Mouse (Mus musculus) liver, embryonic 11.5 days (tissue): Measurements from ENCODE around the gene 6430548M08Rik. TPM values are rescaled to one million over a fixed set of nuclear protein-coding genes. Genes with fewer than 3 reads are reported as not detected.

Source experiments
- ATAC-seq: fragments of 200-750 bp; cut with Nextera tagmentation; replicated peaks from 2 replicates; pipeline ENCODE4 v1.8.0; 2017; ENCODE audit warnings: moderate number of reproducible peaks, mild to moderate bottlenecking, moderate TSS enrichment, moderate library complexity; ENCODE audit not compliant: low FRiP score
- DNase-seq: peaks from one replicate; pipeline ENCODE4 v3.0.0-alpha.2; 2017; ENCODE audit warnings: low spot score
- H3K27ac ChIP-seq: fragments of 300-500 bp; sonication (generic); 2 replicates; pipeline ENCODE4 v1.5.1; 2014; ENCODE audit warnings: mild to moderate bottlenecking, low read depth, low read length, control low read depth
- H3K27me3 ChIP-seq: fragments of 300-500 bp; sonication (generic); replicated peaks from 2 replicates; pipeline ENCODE4 v1.6.1; 2014; ENCODE audit warnings: low read length, mixed read lengths; ENCODE audit not compliant: control insufficient read depth, insufficient read depth
- H3K36me3 ChIP-seq: fragments of 300-500 bp; sonication (generic); 2 replicates; pipeline ENCODE4 v1.6.1; 2014; ENCODE audit warnings: mild to moderate bottlenecking, low read length, moderate library complexity, mixed read lengths; ENCODE audit not compliant: control insufficient read depth, insufficient read depth
- H3K4me1 ChIP-seq: fragments of 300-500 bp; sonication (generic); replicated peaks from 2 replicates; pipeline ENCODE4 v1.6.1; 2014; ENCODE audit warnings: low read length, mixed read lengths; ENCODE audit not compliant: control insufficient read depth, insufficient read depth
- H3K4me2 ChIP-seq: fragments of 300-500 bp; sonication (generic); 2 replicates; pipeline ENCODE4 v1.6.1; 2014; ENCODE audit warnings: mild to moderate bottlenecking, control low read depth, moderate library complexity
- H3K4me3 ChIP-seq: fragments of 300-500 bp; sonication (generic); 2 replicates; pipeline ENCODE4 v1.5.1; 2014; ENCODE audit warnings: low read depth, low read length, control low read depth
- H3K9ac ChIP-seq: fragments of 300-500 bp; sonication (generic); 2 replicates; pipeline ENCODE4 v1.6.1; 2014; ENCODE audit warnings: low read depth, low read length, control low read depth
- H3K9me3 ChIP-seq: fragments of 300-500 bp; sonication (generic); 2 replicates; pipeline ENCODE4 v1.6.1; 2016; ENCODE audit warnings: low read length, inconsistent platforms, mixed read lengths; ENCODE audit not compliant: control insufficient read depth
- WGBS: fragments of 180-500 bp; shearing (Covaris S2); extraction: QIAGEN DNeasy Blood & Tissue Kit; methylation state at CpG from one replicate; pipeline ENCODE4 v1.1.7; 2014; 5-methylcytosine and 5-hydroxymethylcytosine counted together
- polyA plus RNA-seq: library from polyadenylated mRNA; unstranded; fragments of >200 nt; fragmentation: Nextera tagmentation; extraction: Ambion mirVana; gene quantifications from 2 replicates; pipeline ENCODE4 v1.2.1, GENCODE M21; 2014

6430548M08Rik gene
- polyA plus RNA-seq, 1 experiment from 2014 or later, result 2.1 TPM

DNA sequence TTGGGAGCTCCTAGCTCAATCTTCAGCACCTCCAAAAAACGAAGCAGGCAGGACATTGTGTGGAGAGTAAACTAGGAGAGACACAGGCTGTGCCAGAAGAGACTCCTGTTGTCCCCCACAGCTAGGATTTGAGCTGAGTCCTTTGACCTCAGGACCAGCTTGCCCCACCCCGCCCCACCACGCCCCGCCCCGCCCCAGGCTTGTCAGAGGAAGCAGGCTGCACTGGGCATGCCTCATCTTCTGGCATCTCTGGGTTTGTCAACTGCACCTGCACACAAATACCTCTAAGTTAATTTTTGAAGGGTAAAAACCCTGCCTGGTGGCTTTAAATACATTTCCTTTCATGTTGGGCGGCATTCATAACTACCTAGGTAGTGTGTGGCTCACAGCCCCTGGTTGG is 87.4 kb downstream of the 6430548M08Rik start:
- DNase-seq (no peak), ATAC-seq (no peak)
- Histone ChIP-seq H3K4me2 (no peak overlapping the region), H3K9ac (no peak overlapping the region), H3K36me3 (no peaks in the 10 kb centered on the region), H3K27me3 (no peaks in the 10 kb centered on the region), H3K9me3 (peaks cover 4% of the 10 kb centered on the region; the same call in 1 of the 2 replicates), H3K4me3 (no peak overlapping the region), H3K27ac (no peak overlapping the region), H3K4me1 (no peaks in the 10 kb centered on the region)
- 77% methylated on average over 6 of the region's 6 CpGs for WGBS

DNA sequence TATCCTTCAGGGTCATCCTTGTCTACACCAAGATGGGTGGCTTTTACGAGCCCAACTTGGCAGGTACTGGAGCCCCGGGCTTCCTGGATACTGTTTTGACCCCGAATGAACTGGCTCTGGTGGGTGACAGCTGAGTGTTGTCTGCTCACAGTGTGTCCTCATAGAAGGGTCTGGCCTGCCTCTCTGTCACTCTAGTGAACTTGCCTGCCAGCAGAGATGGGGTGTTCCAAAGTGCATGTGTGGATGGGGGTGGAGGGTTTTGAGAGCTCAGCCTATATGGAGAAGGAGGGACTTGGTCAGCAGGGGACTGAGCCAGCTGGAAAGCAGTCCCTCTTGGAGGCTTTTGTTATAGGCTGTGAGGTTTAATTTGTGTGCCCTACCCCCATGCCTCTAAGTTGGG is 88.6 kb downstream of the 6430548M08Rik start:
- WGBS, result 63% methylated on average over 3 of the region's 3 CpGs
- Histone ChIP-seq H3K27ac (no peak overlapping the region), H3K27me3 (no peaks in the 10 kb centered on the region), H3K36me3 (no peaks in the 10 kb centered on the region), H3K4me3 (no peak overlapping the region), H3K4me2 (no peak overlapping the region), H3K9ac (no peak overlapping the region), H3K9me3 (peaks cover 4% of the 10 kb centered on the region; the same call in 1 of the 2 replicates), H3K4me1 (no peaks in the 10 kb centered on the region)
- no peak for DNase-seq
- ATAC-seq, result no peak

DNA sequence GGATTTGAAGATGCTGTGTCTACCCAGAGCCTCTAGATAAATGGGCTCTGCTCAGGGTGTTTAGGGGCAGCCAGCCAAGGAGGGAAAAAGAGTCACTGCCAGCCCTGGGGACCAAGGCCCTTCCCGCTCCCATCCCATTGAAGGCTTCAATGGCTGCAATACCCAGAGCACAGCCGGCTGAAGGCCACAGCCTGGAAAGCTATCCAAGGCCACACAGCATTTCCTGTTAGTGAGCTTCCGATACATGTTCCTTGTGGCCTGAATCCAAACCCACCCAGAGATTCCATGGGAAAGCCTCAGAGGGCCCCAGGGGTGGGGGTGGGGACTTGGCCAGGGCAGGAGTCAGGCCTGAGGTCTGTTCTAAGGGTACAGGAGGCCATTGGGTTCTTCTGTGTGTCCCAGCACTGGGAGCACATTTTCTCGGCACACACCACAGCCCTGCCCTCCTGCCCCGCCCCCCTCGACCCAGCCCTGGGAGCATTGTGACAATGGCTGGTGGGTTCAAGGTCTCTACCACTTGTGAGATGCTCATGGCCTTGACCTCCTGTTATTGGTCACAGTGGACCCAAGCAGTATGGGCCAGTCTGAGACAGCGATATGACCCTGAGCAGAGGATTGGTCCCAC is 90.9 kb downstream of the 6430548M08Rik start:
- Histone ChIP-seq H3K9ac (no peak overlapping the region), H3K9me3 (peaks cover 2% of the 10 kb centered on the region; the same call in 1 of the 2 replicates), H3K36me3 (no peaks in the 10 kb centered on the region), H3K27me3 (peaks cover 3% of the 10 kb centered on the region; the same call in 1 of the 2 replicates), H3K4me3 (no peak overlapping the region), H3K4me1 (no peaks in the 10 kb centered on the region), H3K27ac (no peak overlapping the region), H3K4me2 (no peak overlapping the region)
- ATAC-seq (no peak), DNase-seq (no peak)
- 70% methylated on average over 7 of the region's 7 CpGs for WGBS

DNA sequence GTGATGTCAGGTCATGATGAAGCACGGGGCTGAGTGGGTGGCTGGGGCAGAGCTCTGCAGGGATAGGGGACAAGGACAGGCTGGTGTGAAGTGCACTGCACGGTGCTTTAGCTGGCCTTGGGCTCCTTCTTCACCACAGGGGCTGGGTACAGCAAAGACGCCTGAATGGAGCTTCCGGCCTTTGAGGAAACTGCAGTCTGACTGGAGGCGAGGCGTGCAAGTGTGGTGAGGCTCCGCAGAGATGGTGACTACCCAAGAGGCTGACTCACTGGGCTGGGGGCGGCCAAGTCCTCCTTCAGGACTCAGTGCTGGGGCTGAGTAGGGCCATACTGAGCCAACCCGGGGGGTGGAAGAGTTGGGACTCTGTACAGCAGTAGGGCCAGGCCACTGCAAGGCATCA is 92.0 kb downstream of the 6430548M08Rik start:
- ATAC-seq (no peak), DNase-seq (no peak)
- WGBS, result 61% methylated on average over 9 of the region's 9 CpGs
- Histone ChIP-seq H3K9ac (no peak overlapping the region), H3K27me3 (peaks cover 6% of the 10 kb centered on the region; the same call in 1 of the 2 replicates), H3K9me3 (no peaks in the 10 kb centered on the region), H3K4me3 (no peak overlapping the region), H3K27ac (no peak overlapping the region), H3K4me2 (no peak overlapping the region), H3K36me3 (no peaks in the 10 kb centered on the region), H3K4me1 (peaks cover 3% of the 10 kb centered on the region; the same call in 1 of the 2 replicates)

DNA sequence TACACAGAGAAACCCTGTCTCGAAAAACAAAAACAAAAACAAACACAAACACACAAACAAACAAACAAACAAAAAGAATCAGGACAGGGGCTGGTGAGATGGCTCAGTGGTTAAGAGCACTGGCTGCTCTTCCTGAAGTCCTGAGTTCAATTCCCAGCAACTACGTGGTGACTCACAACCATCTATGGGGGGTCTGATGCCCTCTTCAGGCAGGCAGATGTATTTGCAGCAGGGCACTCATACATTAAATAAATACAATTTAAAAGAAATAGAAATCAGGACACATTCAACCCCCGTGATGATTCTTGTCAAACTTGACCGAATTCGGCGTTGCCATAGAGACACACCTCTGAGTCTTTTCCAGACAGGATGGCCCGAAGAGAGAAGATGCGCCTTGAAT is 93.4 kb downstream of the 6430548M08Rik start:
- ATAC-seq, result no peak
- 80% methylated on average over 8 of the region's 8 CpGs for WGBS

DNA sequence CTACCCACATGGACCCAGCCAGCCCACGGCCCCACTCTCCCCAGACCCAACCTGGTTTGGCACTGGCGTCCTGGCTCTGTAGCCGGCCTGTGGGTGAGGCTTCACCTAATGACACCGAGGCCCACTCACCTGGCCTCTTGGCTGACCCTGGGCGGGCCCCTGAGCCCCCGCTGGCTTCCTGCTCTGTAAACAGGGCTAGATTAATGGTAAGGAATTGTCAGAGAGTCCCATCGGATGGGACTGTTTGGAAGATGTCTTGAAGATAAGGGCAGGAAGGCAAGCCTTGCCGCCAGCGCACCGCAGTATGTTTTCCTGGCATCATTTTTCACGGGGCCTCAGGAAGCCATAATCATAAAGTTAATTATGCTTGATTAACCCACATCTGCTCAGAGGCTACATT is 94.2 kb downstream of the 6430548M08Rik start:
- WGBS, result 58% methylated on average over 11 of the region's 11 CpGs
- Histone ChIP-seq H3K4me1 (peaks cover 14% of the 10 kb centered on the region), H3K4me3 (no peak overlapping the region), H3K27ac (no peak overlapping the region), H3K27me3 (peaks cover 6% of the 10 kb centered on the region; the same call in 1 of the 2 replicates), H3K9me3 (no peaks in the 10 kb centered on the region), H3K4me2 (no peak overlapping the region), H3K36me3 (no peaks in the 10 kb centered on the region), H3K9ac (no peak overlapping the region)
- DNase-seq, result no peak
- no peak for ATAC-seq

More for the DNA sequence above, 93.4 kb downstream of the 6430548M08Rik start:
- no peaks in the 10 kb centered on the region for H3K36me3 ChIP-seq
- H3K27me3 ChIP-seq, result peaks cover 6% of the 10 kb centered on the region; the same call in 1 of the 2 replicates
- H3K4me3 ChIP-seq, result no peak overlapping the region
- no peak overlapping the region for H3K9ac ChIP-seq
- peaks cover 14% of the 10 kb centered on the region for H3K4me1 ChIP-seq
- H3K27ac ChIP-seq, result no peak overlapping the region
- DNase-seq, result no peak
- no peaks in the 10 kb centered on the region for H3K9me3 ChIP-seq
- H3K4me2 ChIP-seq, result no peak overlapping the region

DNA sequence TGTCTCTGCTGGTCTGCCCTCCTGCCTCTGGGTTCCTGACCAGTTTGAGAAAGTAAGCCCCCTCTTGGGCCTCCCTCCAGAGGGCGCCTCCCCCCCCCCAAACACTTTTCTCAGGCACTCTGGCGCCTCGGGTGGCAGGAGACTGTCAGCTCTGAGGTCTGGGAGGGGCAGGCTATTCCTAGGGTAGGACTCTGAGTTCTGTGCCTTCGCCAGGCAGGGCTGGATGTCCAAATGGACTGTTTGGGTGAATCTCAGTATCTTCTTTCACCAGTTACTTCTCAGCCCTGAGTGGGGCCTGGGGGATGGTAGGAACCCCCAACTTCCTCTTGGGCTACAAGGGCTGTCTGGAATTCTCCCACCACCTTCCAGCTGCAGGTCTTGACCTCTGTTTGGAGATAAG is 97.4 kb downstream of the 6430548M08Rik start:
- Histone ChIP-seq H3K4me1 (peaks cover 21% of the 10 kb centered on the region), H3K27ac (no peak overlapping the region), H3K36me3 (no peaks in the 10 kb centered on the region), H3K27me3 (peaks cover 6% of the 10 kb centered on the region; the same call in 1 of the 2 replicates), H3K4me2 (no peak overlapping the region), H3K9ac (no peak overlapping the region), H3K4me3 (no peak overlapping the region), H3K9me3 (no peaks in the 10 kb centered on the region)
- DNase-seq (no peak), ATAC-seq (no peak)
- WGBS, result 12% methylated on average over 3 of the region's 4 CpGs

DNA sequence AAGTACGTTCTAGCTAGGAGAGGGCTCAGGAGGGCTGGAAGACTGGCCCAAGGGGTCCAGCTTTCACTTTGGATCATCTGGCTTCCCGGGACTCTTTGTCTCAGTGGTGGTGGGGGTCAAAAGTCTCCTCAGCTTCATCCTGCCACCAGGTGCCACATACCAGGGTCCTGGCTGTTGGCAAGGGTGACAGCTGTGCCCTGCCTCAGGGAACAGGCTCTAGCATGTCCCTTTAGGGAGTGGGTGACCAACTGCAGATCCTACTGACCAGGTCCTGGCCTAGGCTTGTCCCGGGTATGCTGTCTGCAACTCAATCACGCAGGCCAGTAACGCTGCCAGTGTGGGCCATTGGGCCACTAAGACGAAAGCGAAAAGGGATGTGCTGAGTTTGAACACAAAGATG is 98.6 kb downstream of the 6430548M08Rik start:
- no peaks in the 10 kb centered on the region for H3K36me3 ChIP-seq
- WGBS, result 85% methylated on average over 7 of the region's 7 CpGs

DNA sequence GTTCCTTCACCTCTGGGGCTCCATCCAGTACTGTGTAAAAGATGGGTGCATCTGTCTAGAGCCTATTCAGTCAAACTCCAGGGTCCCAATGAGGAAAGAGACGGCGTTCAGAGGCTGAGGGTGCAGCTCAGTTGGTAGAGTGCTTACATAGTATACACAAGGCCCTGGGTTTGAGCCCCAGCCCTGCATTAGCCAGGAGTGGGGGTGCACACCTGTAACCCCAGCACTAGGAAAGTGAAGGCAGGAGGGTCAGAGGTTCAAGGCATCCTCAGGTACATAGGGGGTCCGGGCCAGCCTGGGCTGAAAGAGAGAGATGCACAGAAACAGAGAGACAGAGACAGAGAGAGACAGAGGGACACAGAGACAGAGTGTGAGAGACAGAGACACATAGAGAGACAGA is 99.3 kb downstream of the 6430548M08Rik start:
- Histone ChIP-seq H3K4me2 (no peak overlapping the region), H3K4me3 (no peak overlapping the region), H3K36me3 (no peaks in the 10 kb centered on the region), H3K27ac (no peak overlapping the region), H3K4me1 (peaks cover 29% of the 10 kb centered on the region), H3K9ac (no peak overlapping the region), H3K27me3 (peaks cover 8% of the 10 kb centered on the region; the same call in 1 of the 2 replicates), H3K9me3 (no peaks in the 10 kb centered on the region)
- ATAC-seq (no peak), DNase-seq (no peak)
- WGBS, result 85% methylated on average over 3 of the region's 3 CpGs

More for the DNA sequence above, 98.6 kb downstream of the 6430548M08Rik start:
- Histone ChIP-seq H3K4me2 (no peak overlapping the region), H3K4me1 (peaks cover 27% of the 10 kb centered on the region), H3K27me3 (peaks cover 8% of the 10 kb centered on the region; the same call in 1 of the 2 replicates), H3K9me3 (no peaks in the 10 kb centered on the region), H3K27ac (no peak overlapping the region), H3K4me3 (no peak overlapping the region), H3K9ac (no peak overlapping the region)
- no peak for ATAC-seq
- DNase-seq, result no peak
